Mouse (Mus musculus) heart, postnatal 0 days (tissue): Measurements from ENCODE around the gene Mrpl1.

Source experiments
- CTCF ChIP-seq: IDR thresholded peaks from 2 replicates; pipeline ENCODE4 v1.5.1; 2016; ENCODE audit warnings: antibody characterized with exemption, control low read depth, low read depth
- EP300 ChIP-seq: IDR thresholded peaks from 2 replicates; pipeline ENCODE4 v1.6.1; 2016; ENCODE audit warnings: antibody characterized with exemption, low read depth

DNA sequence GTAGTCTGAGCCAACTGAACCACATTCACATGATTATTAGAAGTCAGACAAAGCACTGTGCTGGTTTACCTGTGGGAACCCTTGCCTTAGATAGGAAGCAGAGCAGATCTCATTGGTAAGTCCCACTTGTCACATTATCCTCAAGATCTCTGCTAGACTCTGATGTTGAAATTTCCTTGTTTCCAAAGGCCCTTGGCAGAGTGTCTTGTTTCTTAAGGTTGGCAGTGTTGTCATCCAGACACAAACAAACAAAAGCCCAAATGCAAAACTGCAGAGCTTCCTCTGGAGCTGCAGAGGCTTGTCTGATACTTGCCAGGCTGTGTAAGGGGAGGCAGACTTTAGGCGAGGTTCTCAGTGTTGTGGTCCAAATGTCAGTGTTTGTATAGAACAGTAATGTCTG, 31.6 kb downstream of the Mrpl1 start:
- no peak for TF ChIP-seq CTCF
- TF ChIP-seq EP300 = no peak
